Mouse (Mus musculus): ENCODE results near the gene Eps15l1.

Gene Eps15l1

DNA sequence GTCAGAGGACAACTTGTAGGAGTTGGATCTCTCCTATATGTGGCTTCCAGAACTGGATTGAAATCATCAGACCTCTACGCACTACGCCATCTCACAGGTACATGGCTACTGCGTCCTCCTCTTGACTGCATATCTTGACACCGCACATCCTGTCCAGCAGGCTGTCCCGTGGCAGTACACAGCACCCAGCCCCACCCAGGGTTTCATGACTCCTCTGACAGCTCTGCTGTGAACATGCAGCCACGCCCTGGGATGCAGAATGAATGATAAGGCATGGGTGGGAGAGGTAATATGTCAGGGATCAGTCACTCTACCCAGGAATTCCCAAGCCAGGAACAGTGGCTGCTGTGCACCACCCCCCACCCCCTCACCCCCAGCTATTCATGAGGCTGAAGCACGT lies 7.4 kb downstream of the Eps15l1 start:
- 83% methylated on average over 7 of the region's 7 CpGs for WGBS

DNA sequence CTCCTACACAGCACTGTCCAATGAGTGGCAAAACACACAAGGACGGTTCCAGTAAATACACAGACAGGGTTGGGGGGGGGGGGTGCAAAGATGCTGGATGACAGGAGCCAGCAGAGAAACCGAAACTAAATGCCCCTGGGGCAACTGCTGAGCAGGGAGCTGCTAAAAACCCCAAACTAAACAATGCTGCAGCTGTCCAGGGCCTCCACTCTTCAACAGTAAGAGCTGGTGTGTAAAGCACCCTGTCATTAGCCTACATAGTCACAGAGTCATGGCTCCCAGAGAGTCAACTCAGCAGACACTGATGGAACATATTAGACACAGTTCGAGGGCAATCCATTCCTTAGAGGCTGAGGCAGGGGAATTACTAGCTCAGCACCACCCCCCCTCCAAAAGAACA lies 11.8 kb downstream of the Eps15l1 start:
- WGBS, result 44% methylated on average over 3 of the region's 3 CpGs

DNA sequence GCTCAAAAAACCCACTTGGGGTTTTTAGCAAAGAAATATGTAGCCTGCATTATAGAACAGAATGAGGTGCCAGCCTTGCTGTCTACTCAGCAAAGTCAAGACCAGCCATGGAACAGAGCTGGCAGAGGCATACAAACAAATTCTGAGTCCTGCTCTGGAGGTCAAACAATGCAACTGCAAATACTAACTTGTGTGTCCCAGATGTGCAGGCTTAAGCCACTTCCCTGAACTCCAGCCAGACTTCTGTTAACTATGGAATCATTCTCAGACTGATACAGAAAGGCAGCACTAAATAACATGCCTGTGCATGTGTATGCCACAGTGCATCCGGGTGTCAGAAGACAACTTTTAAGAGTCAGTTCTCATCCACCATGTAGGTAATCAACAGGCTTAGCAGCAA lies 13.4 kb downstream of the Eps15l1 start:
- 88% methylated on average over 1 of the region's 1 CpGs for WGBS

DNA sequence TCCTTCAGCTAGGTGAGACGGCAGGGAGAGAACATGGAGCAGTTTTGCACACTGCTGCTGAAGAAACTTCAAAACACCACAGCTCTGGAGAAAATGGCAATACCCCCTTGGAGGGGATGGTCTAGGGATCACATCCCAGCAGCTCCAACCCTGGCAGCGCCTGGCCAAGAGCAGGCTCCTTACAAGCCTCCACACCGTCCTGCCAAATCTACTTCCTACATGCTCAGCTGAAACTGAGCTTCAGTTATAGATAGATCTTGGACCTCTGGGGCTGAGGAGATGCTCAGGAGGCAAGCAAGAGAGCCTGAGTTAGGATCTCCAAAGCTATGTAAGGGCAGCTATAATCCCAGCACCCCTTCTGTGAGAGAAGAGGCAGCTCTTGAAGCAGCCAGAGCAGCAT lies 18.3 kb downstream of the Eps15l1 start:
- WGBS, result 84% methylated on average over 3 of the region's 3 CpGs

DNA sequence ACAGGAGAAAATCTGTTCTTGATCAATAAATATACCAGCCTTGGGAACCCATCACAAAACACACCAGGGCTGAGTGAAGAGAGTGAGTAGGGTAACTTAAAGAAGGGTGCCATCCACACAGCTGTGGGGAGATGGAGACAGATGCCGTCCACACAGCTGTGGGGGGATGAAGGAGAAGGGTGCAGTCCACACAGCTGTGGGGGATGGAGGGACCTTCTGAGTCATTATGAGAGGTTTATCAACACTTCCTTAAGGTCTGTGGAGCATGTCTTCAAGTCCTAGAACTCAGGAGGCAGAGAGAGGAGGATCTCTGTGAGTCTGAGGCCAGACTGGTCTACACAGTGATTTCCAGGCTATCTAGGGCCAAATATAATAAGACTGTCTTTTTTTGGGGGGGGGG lies 19.9 kb downstream of the Eps15l1 start:
- WGBS, result 84% methylated on average over 1 of the region's 1 CpGs

DNA sequence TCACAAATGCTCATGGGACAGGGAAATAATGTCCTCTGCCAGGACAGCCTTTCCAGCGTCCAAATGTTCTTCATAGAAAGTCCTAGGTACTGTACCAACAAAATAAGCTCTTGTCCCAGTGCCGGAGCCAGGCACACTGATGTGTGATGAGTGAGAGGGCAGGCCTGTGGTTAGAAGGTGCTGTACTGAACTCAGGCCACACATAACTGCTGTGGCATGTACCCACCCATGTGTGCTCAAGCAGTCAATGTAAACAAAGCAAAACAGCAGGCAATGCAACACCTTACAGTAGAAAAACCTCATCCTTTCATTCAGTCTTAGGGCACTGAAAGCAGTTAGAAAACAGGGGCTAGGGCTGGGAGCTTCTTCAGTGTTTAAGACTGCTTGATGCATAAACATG lies 35.5 kb downstream of the Eps15l1 start:
- 92% methylated on average over 2 of the region's 2 CpGs for WGBS

DNA sequence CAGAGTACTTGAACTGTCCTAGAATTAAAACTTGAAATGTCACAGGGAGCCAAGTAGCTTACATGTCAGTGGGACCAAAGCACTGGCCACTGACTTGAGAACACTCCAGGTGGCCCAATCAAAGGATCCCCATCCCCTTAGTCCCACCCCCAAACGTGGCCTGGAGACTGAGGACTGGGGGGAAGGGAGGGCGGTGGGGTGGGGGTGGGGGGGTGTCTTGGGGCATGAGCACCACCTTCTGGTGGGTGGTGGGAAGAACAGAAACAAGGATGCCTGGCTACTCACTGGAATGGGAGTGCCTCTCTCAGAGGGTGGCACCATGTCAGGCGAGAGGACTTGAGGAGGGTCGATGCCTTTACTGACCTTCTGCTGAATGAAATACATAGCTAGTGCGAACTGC lies 38.9 kb downstream of the Eps15l1 start:
- WGBS, result 54% methylated on average over 5 of the region's 5 CpGs

DNA sequence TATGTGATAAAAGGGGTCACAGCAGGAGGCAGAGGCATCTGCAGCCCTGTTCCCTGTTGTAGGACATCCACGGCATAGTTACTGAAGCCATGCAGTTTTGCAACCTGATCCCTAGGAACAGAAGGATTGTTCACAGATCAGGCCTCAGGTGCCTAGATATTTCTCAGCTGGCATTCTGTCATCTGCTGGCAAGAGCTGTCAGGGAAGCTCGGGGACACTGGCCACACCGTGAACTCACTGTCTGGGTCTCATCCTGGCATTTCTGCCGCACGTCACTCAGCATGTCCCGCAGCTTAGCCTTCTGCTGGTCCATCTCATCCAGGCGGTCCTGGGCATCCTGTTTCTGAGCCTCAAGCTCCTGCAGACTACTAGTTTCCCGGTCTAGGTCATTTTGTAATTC lies 40.6 kb downstream of the Eps15l1 start:
- 94% methylated on average over 8 of the region's 8 CpGs for WGBS

DNA sequence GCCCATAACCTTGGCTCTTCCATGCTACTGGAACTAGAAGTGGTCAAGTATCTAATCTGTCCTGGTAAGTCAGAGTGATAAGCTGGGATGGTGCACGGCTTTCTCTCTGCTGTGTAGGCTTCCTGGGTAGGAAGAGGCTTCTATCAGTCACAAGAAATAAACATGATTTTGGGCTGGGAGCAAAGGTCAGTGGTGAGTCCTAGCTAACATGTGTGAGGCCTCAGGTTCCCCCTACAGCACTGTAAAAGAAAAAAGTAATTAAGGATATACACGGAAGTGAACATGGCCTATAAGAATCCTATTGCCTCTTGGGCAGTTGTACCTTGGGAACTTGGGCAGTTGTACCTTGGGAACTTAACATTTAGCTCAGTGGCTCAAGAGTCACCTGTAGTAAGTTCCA lies 44.4 kb downstream of the Eps15l1 start:
- 92% methylated on average over 2 of the region's 2 CpGs for WGBS

DNA sequence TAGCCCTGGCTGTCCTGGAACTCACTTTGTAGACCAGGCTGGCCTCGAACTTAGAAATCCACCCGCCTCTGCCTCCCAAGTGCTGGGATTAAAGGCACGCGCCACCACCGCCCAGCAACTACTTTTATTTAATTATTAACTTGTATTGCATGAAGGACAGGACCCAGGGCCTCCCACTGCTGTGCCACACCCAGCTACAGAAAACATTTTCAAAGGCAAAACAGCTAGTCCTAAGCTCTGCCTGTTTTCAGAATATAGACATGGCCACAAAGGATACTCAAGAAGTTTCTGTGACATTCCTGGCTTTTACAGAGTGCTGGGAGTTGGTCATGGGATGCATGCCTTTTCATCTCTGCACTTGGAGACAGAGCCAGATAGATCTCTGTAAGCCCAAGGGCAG lies 45.0 kb downstream of the Eps15l1 start:
- WGBS, result 93% methylated on average over 5 of the region's 5 CpGs

DNA sequence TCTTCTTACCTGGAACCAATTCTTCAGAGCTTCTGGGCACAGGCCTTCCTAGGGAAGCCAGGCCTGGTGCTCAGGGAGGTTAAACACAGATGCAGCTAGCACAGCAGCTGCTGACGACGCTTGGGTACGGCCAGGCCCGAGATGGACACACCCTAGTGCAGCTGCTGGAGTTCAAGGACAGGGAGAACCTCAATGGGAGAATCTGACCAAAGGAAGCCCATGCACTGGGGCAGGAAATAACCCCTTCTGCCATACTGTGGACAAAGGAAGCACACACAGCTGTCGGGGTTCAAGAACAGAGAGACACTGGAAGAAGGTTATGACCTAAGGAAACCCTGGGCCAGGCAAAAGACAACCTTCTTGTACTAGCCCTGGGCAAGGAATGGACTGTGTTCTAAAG lies 46.1 kb downstream of the Eps15l1 start:
- 63% methylated on average over 5 of the region's 5 CpGs for WGBS

DNA sequence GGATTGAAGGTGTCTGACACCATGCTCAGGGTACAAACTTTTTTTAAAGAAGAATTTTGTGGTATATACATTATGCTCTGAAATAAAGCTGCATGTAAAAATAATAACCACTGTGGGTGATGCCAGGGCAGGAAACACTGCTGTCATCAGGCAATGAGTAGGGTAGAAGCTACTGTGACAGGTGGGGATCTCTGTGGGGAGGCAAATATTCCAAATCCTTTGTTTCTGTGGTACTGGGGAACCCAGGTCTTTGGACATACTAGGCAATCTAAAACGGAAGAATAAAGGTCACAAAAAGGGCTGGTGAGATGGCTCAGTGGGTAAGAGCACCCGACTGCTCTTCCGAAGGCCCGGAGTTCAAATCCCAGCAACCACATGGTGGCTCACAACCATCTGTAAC lies 48.9 kb downstream of the Eps15l1 start:
- WGBS, result 92% methylated on average over 4 of the region's 4 CpGs

DNA sequence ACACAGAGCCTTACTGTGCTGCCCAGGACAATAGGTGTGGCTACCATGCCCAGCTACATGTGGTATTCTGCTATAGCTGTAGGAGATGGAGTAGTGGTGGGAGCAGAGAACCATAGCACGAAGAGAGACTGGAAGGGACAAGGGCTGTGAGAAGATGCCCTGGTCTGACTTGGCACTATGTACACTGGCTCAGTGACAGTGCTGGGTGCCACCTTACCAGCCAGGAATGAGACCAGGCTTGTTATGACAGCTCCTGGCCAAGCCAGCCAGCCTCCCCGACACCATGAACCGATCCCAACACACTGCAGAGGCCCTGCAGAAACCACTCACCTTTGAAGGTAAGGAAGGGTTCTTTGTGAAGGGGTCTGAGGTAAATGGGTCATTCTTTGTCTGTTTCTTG lies 49.9 kb downstream of the Eps15l1 start:
- WGBS, result 91% methylated on average over 3 of the region's 3 CpGs

DNA sequence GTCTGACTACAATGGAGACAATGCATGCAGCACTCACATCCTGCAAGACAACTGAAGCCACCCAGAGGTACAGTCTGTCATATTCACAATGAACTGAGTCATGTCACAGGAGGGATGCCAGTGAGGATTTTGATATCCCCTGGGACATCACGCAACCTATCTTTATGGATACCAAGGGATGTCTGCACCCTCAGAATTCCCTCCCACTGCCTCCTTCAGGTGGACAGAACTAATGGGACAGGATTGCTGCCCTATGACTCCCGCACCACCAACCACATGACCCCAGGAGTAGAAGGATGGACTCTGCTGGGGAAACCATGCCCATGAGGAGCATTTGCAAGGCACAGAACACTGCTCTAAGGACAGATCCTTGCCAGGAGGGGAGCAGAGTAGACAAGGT lies 54.8 kb downstream of the Eps15l1 start:
- 91% methylated on average over 2 of the region's 2 CpGs for WGBS

DNA sequence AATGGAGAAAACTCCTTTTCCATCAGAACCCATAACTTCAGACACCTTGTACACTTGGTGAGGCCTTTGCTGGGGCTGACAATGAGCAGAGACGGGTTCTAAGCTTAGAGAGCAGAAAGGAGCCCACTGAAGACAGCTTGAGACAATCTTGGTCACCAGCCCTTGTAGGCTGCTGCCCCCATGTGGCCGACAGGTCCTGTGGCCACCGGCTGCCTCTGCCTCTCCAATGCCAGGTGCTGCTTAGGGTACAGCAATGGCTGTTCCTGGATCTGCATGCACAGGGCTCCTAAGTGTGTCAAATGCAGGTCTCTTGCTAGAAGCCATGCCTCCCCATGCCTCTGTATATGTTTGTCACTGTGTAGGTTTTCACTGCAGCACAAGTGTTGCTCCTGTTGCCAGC lies 55.4 kb downstream of the Eps15l1 start:
- 6% methylated on average over 3 of the region's 3 CpGs for WGBS

DNA sequence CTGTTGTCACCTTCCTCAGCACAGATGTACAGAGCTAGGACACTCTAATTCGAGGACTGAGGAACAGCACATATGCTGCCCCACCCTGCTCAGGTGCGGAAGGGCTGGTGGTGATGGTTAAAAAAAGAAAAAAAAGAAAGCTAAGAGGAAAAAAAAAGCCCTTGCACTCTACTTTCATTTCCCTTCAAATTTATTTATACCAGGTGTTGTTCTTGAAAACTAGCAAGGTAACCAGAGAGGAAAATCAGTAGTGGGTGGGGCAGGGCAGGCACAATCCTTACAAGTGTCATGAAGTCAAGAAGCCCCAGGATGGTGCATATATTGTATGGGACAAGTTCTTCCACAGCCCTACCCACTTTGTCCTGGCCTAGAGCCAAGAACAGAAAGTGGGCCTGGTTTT lies 56.2 kb downstream of the Eps15l1 start:
- 79% methylated on average over 2 of the region's 2 CpGs for WGBS

DNA sequence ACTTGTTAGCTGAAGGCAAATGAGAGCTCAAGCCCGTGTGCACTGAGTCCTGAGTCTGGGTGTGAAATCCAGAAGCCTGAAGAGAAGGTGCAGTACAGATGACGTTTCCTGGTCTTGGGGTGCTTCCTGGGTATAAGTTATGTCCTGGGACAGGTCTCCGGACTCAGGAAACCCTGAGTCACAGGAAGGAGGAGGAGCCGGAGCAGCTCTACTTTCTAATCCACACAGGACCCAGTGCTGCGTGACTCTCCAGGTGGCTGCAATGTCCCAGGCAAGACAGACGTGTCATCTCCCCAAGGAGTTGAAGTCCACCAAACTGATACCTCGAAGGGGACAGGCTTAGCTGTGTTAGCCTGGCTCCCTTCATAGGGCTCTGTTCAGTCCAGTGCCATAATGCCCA lies 57.8 kb downstream of the Eps15l1 start:
- 77% methylated on average over 7 of the region's 7 CpGs for WGBS

DNA sequence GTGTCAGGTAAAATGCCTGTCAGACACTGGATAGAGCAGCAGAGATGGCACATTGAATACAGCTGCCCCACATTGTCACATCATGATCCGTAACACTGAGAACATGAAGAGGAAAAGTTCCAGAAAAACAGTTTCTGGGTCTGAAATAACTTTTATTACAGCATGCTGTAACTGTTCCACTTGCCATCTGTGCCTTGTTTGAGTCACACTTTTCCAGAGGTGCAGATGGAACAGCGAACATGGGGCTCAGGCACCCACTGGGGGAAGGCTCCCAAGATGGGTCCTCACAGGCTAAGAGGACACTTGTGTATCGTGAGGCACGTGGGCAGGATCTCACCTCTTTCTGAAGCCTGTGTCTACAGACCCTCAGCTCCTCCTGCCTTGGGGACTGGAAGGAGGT lies 58.5 kb downstream of the Eps15l1 start:
- 50% methylated on average over 4 of the region's 4 CpGs for WGBS

DNA sequence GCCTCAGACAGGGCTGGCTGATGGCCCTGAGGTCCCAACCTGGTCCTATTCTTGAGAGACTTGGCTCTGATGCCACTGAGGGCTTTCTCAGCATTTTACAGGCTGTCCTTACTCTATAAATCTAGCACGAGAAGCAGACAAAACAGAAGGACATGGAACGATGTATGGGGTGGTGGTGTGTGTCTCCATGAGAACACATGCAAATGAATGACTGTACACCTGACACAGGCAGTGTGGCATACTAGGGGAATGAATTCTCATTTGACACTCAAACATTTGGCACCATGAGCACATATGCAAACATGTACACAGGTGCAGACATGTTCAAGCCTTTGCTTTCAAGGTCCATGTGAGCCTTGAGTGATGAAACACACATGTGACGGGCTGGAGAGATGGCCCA lies 64.7 kb downstream of the Eps15l1 start:
- 79% methylated on average over 3 of the region's 3 CpGs for WGBS

DNA sequence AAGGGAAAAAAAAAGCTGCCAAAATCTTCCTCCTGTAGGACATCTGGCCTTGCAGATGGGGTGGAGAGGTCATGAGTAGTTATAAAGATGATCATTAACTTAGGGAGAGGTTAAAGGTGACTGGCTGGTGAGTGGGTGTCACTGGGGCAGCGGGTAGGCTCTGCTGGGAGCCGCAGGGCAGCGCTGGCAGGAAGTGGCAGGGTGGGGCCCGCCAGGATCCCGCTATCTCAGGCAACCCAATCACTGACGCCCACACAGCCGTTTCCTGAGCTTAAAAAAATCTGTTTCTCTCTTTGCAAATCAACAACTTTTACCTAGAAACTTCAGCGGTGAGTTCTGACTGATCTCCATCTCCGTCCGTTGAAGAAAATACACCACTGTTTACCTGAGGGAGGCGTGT lies 67.0 kb downstream of the Eps15l1 start:
- 31% methylated on average over 11 of the region's 11 CpGs for WGBS

DNA sequence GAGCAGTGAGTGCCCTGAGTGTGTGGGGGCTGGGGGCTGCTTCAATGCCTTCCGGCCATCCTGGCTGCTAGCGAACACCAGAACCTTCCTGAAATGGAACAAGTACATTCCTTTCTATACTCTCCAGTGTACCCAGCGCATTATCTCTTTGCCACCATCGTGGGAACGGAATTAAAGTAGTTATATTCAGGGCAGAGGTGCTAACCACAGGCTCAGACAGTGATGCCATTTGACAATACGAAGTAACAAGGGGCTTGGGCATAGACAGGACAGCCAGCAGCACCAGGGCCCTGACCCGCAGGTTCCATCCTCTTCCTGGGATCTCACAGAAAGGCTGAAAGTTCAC lies 67.6 kb downstream of the Eps15l1 start:
- 73% methylated on average over 7 of the region's 7 CpGs for WGBS

DNA sequence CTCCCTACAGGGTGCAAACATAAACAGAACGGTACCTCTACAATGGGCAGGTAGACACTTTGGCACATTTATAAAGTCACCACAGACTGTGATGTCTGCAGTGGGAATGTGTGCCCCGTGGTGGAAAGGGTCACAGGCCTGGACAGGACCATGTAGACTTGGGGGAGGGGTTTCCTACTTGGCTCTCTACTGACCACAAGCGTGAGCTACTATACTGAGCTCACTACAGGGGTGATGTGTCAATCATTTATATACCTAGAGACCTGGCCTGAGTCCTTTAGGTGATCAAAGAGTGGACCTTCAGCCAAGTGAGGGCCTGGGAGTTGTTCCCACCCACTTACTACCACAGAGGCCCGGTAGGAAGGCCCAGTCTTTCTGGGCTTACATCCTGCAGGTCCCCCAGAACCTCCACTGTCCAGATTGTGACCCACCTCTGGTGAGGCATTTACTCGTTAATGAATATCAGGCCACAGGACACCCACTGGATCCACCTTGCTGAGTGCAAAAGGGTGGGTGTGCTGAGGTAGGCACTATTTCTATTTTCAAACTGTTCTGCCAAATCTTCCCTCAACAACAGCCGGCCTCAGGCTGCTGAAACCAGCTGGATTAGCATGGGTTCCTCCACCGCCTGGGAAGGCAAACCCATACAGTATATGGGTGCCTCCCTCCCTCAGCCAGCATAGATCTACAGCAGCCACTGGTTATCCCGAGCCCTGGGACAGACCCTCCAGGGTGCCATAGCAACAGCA lies 68.1 kb downstream of the Eps15l1 start:
- 63% methylated on average over 8 of the region's 8 CpGs for WGBS

DNA sequence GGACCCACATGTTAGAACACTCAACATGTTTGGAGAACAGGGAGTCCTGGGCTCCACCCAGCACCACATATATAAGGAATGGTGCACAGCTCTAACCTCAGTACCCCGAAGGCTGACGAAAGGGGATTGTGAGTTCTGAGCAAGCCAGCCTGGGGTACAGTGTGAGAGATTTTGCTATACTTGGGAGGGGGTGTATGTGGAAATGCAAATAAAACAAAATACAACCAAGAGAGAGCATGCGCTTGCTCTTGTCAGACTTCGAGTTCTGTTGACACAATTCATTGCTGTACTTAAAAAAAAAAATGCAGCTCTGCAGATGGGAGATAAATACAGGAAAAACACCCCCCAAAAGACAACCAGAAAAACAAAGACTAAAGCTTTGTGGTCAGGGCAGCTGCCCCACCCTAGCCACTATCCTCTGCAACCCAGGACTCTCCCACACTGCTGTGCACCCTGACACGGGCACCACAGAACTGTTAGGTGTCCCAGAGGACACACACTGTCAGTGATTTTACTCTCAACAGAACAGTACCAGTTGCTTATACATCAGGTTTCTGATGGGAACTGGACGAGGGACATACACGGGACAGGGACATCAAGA lies 69.8 kb downstream of the Eps15l1 start:
- WGBS, result 82% methylated on average over 7 of the region's 7 CpGs

DNA sequence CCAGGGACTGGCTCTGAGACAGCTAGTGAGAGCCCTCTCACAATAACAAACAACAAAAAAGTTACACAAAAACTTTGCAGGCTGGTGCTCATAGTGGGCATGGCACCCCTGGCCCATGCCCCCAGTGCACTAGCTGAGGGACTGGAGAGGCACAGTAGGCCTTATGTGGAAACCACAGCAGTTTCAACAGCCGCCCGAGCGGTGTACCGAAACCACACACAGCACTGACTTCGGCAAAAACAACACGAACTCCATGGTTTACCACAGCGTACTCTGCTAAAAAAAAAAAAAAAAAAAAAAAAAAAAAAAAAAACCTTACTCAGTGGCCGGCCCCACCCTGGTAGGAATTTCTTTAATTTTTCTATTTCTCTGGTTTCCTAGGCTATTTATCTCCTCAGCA lies 70.5 kb downstream of the Eps15l1 start:
- WGBS, result 82% methylated on average over 8 of the region's 8 CpGs
